Mouse (Mus musculus) stomach, embryonic 14.5 days (tissue): ENCODE data around the gene Olfr101. TPM values are rescaled to one million over a fixed set of nuclear protein-coding genes. Genes with fewer than 3 reads are reported as not detected.

Experiments used
- ATAC-seq: fragments of 200-750 bp; cut with Nextera tagmentation; 2 replicates; pipeline ENCODE4 v1.8.0; 2017; ENCODE audit warnings: low read depth, moderate TSS enrichment; ENCODE audit not compliant: insufficient number of reproducible peaks, insufficient read depth, low FRiP score
- H3K27ac ChIP-seq: fragments of 300-500 bp; sonication (generic); 2 replicates; pipeline ENCODE4 v1.5.1; 2014; ENCODE audit warnings: mild to moderate bottlenecking, low read length, moderate library complexity, mixed read lengths
- H3K27me3 ChIP-seq: fragments of 300-500 bp; sonication (generic); 2 replicates; pipeline ENCODE4 v1.6.1; 2014; ENCODE audit warnings: low read length, control low read depth, mixed read lengths; ENCODE audit not compliant: control insufficient read depth, insufficient read depth
- H3K36me3 ChIP-seq: fragments of 300-500 bp; sonication (generic); 2 replicates; pipeline ENCODE4 v1.6.1; 2014; ENCODE audit warnings: mild to moderate bottlenecking, control low read depth, low read length, moderate library complexity, mixed read lengths; ENCODE audit not compliant: control insufficient read depth, insufficient read depth
- H3K4me1 ChIP-seq: fragments of 300-500 bp; sonication (generic); 2 replicates; pipeline ENCODE4 v1.6.1; 2014; ENCODE audit warnings: low read length, control low read depth, mixed read lengths; ENCODE audit not compliant: control insufficient read depth, insufficient read depth
- H3K4me2 ChIP-seq: fragments of 300-500 bp; sonication (generic); replicated peaks from 2 replicates; pipeline ENCODE4 v1.6.1; 2014; ENCODE audit warnings: low read depth, low read length, control low read depth
- H3K4me3 ChIP-seq: fragments of 300-500 bp; sonication (generic); 2 replicates; pipeline ENCODE4 v1.5.1; 2014; ENCODE audit warnings: low read depth, low read length, control low read depth
- H3K9ac ChIP-seq: fragments of 300-500 bp; sonication (generic); replicated peaks from 2 replicates; pipeline ENCODE4 v1.6.1; 2014; ENCODE audit warnings: low read depth, mild to moderate bottlenecking, control low read depth, low read length, moderate library complexity, mixed read lengths
- H3K9me3 ChIP-seq: fragments of 300-500 bp; sonication (generic); 2 replicates; pipeline ENCODE4 v1.6.1; 2016; ENCODE audit warnings: low read depth, low read length, control low read depth; ENCODE audit not compliant: control insufficient read depth
- whole genome bisulfite sequencing: fragments of 180-500 bp; shearing (Covaris S2); extraction: QIAGEN DNeasy Blood & Tissue Kit; methylation state at CpG from one replicate; pipeline ENCODE4 v1.1.7; 2014; 5-methylcytosine and 5-hydroxymethylcytosine counted together
- polyA plus RNA-seq: library from polyadenylated mRNA; unstranded; fragments of >200 nt; fragmentation: Nextera tagmentation; extraction: Ambion mirVana; gene quantifications from 2 replicates; pipeline ENCODE4 v1.2.1, GENCODE M21; 2014

Olfr101 gene
- polyA plus RNA-seq, 1 experiment from 2014 or later, result not detected

GRCm38 (mm10) chr17:37270702-37271092 is 33.4 kb downstream of the Olfr101 start:
- H3K27ac ChIP-seq, result no peak overlapping the region
- H3K4me3 ChIP-seq, result peak overlapping the region; percentile 44
- peak overlapping the region; percentile 91 for H3K4me2 ChIP-seq
- ATAC-seq, result no peak
- no peaks in the 10 kb centered on the region for H3K4me1 ChIP-seq
- no peak overlapping the region for H3K9ac ChIP-seq
- no peaks in the 10 kb centered on the region for H3K36me3 ChIP-seq
- no peaks in the 10 kb centered on the region for H3K27me3 ChIP-seq
- no peaks in the 10 kb centered on the region for H3K9me3 ChIP-seq
- 59% methylated on average over 8 of the region's 8 CpGs for WGBS

- Histone ChIP-seq H3K4me3 (peak within 1 kb of the TSS; percentile 44), H3K9ac (no peak within 1 kb of the TSS), H3K27me3 (no peaks in the 10 kb centered on the region), H3K4me1 (no peaks in the 10 kb centered on the region), H3K36me3 (no peaks in the 10 kb centered on the region), H3K9me3 (no peaks in the 10 kb centered on the region), H3K4me2 (peak within 1 kb of the TSS; percentile 91), H3K27ac (no peak within 1 kb of the TSS)
- 4% methylated on average over 26 of the region's 26 CpGs for WGBS
- ATAC-seq, result peak; percentile 95
These were observed 33.9 kb downstream of the Olfr101 start, which contains the start of gene H2-M3 for GRCm38 (mm10) chr17:37270058-37270701. H2-M3 (plus strand) TSS chr17:37270220.

GRCm38 (mm10) chr17:37263626-37264025 is 40.5 kb downstream of the Olfr101 start, which contains the start of gene Olfr98:
Olfr98 (minus strand) TSS chr17:37263749.
- Histone ChIP-seq H3K4me3 (no peak within 1 kb of the TSS), H3K9me3 (no peaks in the 10 kb centered on the region), H3K9ac (no peak within 1 kb of the TSS), H3K4me2 (no peak within 1 kb of the TSS), H3K4me1 (no peaks in the 10 kb centered on the region), H3K27ac (no peak within 1 kb of the TSS), H3K27me3 (no peaks in the 10 kb centered on the region), H3K36me3 (no peaks in the 10 kb centered on the region)
- ATAC-seq, result no peak
- WGBS, result 74% methylated on average over 1 of the region's 1 CpGs

- Histone ChIP-seq H3K4me3 (no peak overlapping the region), H3K27ac (no peak overlapping the region), H3K36me3 (no peaks in the 10 kb centered on the region), H3K9me3 (no peaks in the 10 kb centered on the region), H3K9ac (no peak overlapping the region), H3K4me2 (no peak overlapping the region), H3K4me1 (no peaks in the 10 kb centered on the region), H3K27me3 (no peaks in the 10 kb centered on the region)
- no peak for ATAC-seq
- 7% methylated on average over 1 of the region's 1 CpGs for WGBS
These were observed 53.6 kb downstream of the Olfr101 start for GRCm38 (mm10) chr17:37250544-37250943.

GRCm38 (mm10) chr17:37249460-37249859 is 54.7 kb downstream of the Olfr101 start:
- no peak overlapping the region for H3K4me2 ChIP-seq
- H3K4me1 ChIP-seq, result no peaks in the 10 kb centered on the region
- no peaks in the 10 kb centered on the region for H3K36me3 ChIP-seq
- no peak overlapping the region for H3K9ac ChIP-seq
- no peak overlapping the region for H3K4me3 ChIP-seq
- no peak for ATAC-seq
- no peaks in the 10 kb centered on the region for H3K9me3 ChIP-seq
- H3K27ac ChIP-seq, result no peak overlapping the region
- H3K27me3 ChIP-seq, result no peaks in the 10 kb centered on the region

Other genes starting within 250 kb of the Olfr101 start
- gene Olfr90, start 215.8 kb downstream of the Olfr101 start, polyA plus RNA-seq, result not detected in 2 replicates
- not detected in 2 replicates for gene Olfr91, start 206.0 kb downstream of the Olfr101 start, polyA plus RNA-seq
- gene Olfr92, start 184.2 kb downstream of the Olfr101 start, polyA plus RNA-seq, result not detected in 2 replicates
- gene Olfr93, start 142.8 kb downstream of the Olfr101 start, polyA plus RNA-seq, result not detected in 2 replicates
- not detected in 2 replicates for gene Ubd, start 110.4 kb downstream of the Olfr101 start, polyA plus RNA-seq
- gene Olfr94, start 103.3 kb downstream of the Olfr101 start, polyA plus RNA-seq, result not detected in 2 replicates
- gene Olfr95, start 91.2 kb downstream of the Olfr101 start, polyA plus RNA-seq, result not detected in 2 replicates
- not detected in 2 replicates for gene Olfr96, start 84.2 kb downstream of the Olfr101 start, polyA plus RNA-seq
- not detected in 2 replicates for gene Olfr97, start 67.0 kb downstream of the Olfr101 start, polyA plus RNA-seq
- not detected in 2 replicates for gene Olfr98, start 40.6 kb downstream of the Olfr101 start, polyA plus RNA-seq
- 2.9 and 4.3 TPM in 2 replicates for gene H2-M3, start 34.1 kb downstream of the Olfr101 start, polyA plus RNA-seq
- not detected in 2 replicates for gene Olfr99, start 20.9 kb downstream of the Olfr101 start, polyA plus RNA-seq
- not detected in 2 replicates for gene Olfr102, start 12.7 kb upstream of the Olfr101 start, polyA plus RNA-seq
- not detected in 2 replicates for gene Olfr103, start 35.4 kb upstream of the Olfr101 start, polyA plus RNA-seq
- not detected in 2 replicates for gene Olfr104-ps, start 55.3 kb upstream of the Olfr101 start, polyA plus RNA-seq
- gene Olfr105-ps, start 74.7 kb upstream of the Olfr101 start, polyA plus RNA-seq, result not detected in 2 replicates
- not detected in 2 replicates for gene Olfr106-ps, start 86.1 kb upstream of the Olfr101 start, polyA plus RNA-seq
- gene Olfr107, start 94.9 kb upstream of the Olfr101 start, polyA plus RNA-seq, result not detected in 2 replicates
- not detected in 2 replicates for gene Olfr108, start 141.2 kb upstream of the Olfr101 start, polyA plus RNA-seq
- not detected in 2 replicates for gene Olfr109, start 154.6 kb upstream of the Olfr101 start, polyA plus RNA-seq
- gene H2-M2, start 179.2 kb upstream of the Olfr101 start, polyA plus RNA-seq, result not detected in 2 replicates
- not detected in 2 replicates for gene Olfr110, start 188.2 kb upstream of the Olfr101 start, polyA plus RNA-seq
- gene Olfr111, start 203.7 kb upstream of the Olfr101 start, polyA plus RNA-seq, result not detected in 2 replicates